Mouse (Mus musculus): Measurements from ENCODE around the gene Cdk5rap2. TPM values are rescaled to one million over a fixed set of nuclear protein-coding genes. Genes with fewer than 3 reads are reported as not detected.

Gene Cdk5rap2
- total and polyA plus RNA-seq, 3 experiments, result 10.5 to 15.4 TPM; not detected in 1

- no peaks in the 10 kb centered on the region for H3K4me1 ChIP-seq (ENCODE audit: control insufficient read depth in 1 of 2, insufficient read depth in 2 of 2, low read length in 2 of 2)
- TF ChIP-seq UBTF (IDR thresholded peaks at IDR 0.05; ENCODE audit: borderline replicate concordance, insufficient read depth, low read depth, low read length) (no peak), NELFE (IDR thresholded peaks at IDR 0.05; ENCODE audit: low read depth, low read length) (no peak), SMC3 (IDR thresholded peaks at IDR 0.05; ENCODE audit: low read depth, low read length) (no peak), E2F4 (IDR thresholded peaks at IDR 0.05; ENCODE audit: borderline replicate concordance, low read depth, low read length) (no peak), USF2 (IDR thresholded peaks at IDR 0.05; ENCODE audit: borderline replicate concordance in 1 of 2, insufficient read depth in 1 of 2, low read depth in 1 of 2, low read length in 2 of 2) (no peak), RCOR1 (IDR thresholded peaks at IDR 0.05; ENCODE audit: low read depth, low read length) (no peak), TAL1 (IDR thresholded peaks at IDR 0.05; ENCODE audit: low read length) (no peak), TCF12 (IDR thresholded peaks at IDR 0.05; ENCODE audit: low read depth, low read length) (no peak), ZC3H11A (IDR thresholded peaks at IDR 0.05; ENCODE audit: low read depth, low read length) (no peak), SIN3A (IDR thresholded peaks at IDR 0.05; ENCODE audit: low read length) (no peak), ELF1 (IDR thresholded peaks at IDR 0.05; ENCODE audit: low read depth, low read length) (no peak)
- H3K36me3 ChIP-seq (ENCODE audit: control insufficient read depth in 1 of 2, insufficient read depth in 2 of 2, low read length in 2 of 2), result no peaks in the 10 kb centered on the region; a peak in 2 of 4 replicates
- no peaks in the 10 kb centered on the region; the same call in 1 of the 2 replicates for H3K79me2 ChIP-seq (ENCODE audit: control insufficient read depth, insufficient read depth, low read length, poor library complexity)
- no peak overlapping the region for H3K9ac ChIP-seq (ENCODE audit: control insufficient read depth, low read depth, low read length, poor library complexity, severe bottlenecking)
- no peaks in the 10 kb centered on the region for H3K9me3 ChIP-seq (replicated peaks; ENCODE audit: insufficient read depth, low read length)
- no peaks in the 10 kb centered on the region for H3K27me3 ChIP-seq (ENCODE audit: control insufficient read depth in 1 of 2, insufficient read depth in 2 of 2, low read length in 2 of 2)
- DNase-seq (ENCODE audit: low read depth, low spot score), result no peak
- no peak overlapping the region for H3K27ac ChIP-seq (ENCODE audit: control insufficient read depth, low read depth, low read length)
- H3K4me3 ChIP-seq (ENCODE audit: control insufficient read depth in 1 of 2, insufficient read depth in 1 of 2, low read depth in 2 of 2, low read length in 2 of 2), result no peak overlapping the region
Observed at GRCm38 (mm10) chr4:70391073-70391472, 19.2 kb downstream of the Cdk5rap2 start.

- no peaks in the 10 kb centered on the region for H3K9me3 ChIP-seq (replicated peaks; ENCODE audit: insufficient read depth, low read length)
- H3K27me3 ChIP-seq (ENCODE audit: control insufficient read depth in 1 of 2, insufficient read depth in 2 of 2, low read length in 2 of 2), result no peaks in the 10 kb centered on the region
- H3K36me3 ChIP-seq (ENCODE audit: control insufficient read depth in 1 of 2, insufficient read depth in 2 of 2, low read length in 2 of 2), result no peaks in the 10 kb centered on the region
- H3K9ac ChIP-seq (ENCODE audit: control insufficient read depth, low read depth, low read length, poor library complexity, severe bottlenecking), result no peak overlapping the region
- TF ChIP-seq SIN3A (IDR thresholded peaks at IDR 0.05; ENCODE audit: low read length), result no peak
- TF ChIP-seq CHD2 (IDR thresholded peaks at IDR 0.05; ENCODE audit: low read length), result no peak
- DNase-seq (ENCODE audit: low read depth, low spot score), result no peak
- H3K4me1 ChIP-seq (ENCODE audit: control insufficient read depth in 1 of 2, insufficient read depth in 2 of 2, low read length in 2 of 2), result no peaks in the 10 kb centered on the region
- H3K79me2 ChIP-seq (ENCODE audit: control insufficient read depth, insufficient read depth, low read length, poor library complexity), result no peaks in the 10 kb centered on the region
- H3K4me3 ChIP-seq (ENCODE audit: control insufficient read depth in 1 of 2, insufficient read depth in 1 of 2, low read depth in 2 of 2, low read length in 2 of 2), result no peak overlapping the region
- no peak overlapping the region for H3K27ac ChIP-seq (ENCODE audit: control insufficient read depth, low read depth, low read length)
Observed at GRCm38 (mm10) chr4:70386206-70386605, 24.0 kb downstream of the Cdk5rap2 start.

DNA sequence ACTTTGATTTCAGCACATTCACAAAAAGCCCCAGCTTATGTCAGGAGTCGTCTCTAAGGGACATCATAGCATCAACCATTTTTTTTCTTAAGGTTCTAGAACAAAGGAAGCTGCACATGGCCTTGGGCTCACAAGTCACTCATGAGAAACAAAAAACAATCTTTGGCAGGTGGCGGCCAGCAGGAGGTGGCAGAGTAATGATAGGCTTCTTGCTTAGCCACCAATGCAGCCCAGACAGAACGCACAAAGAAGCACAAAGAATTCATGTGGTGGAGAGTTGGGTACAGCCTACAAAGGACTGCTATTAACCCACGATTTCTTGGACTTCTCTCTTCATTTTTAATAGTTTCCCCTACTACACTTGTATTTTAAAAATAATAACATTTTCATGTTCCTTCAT, 32.9 kb downstream of the Cdk5rap2 start:
- Histone ChIP-seq H3K27ac (ENCODE audit: control insufficient read depth, low read depth, low read length) (no peak overlapping the region), H3K79me2 (ENCODE audit: control insufficient read depth, insufficient read depth, low read length, poor library complexity) (no peaks in the 10 kb centered on the region), H3K4me1 (ENCODE audit: control insufficient read depth in 1 of 2, insufficient read depth in 2 of 2, low read length in 2 of 2) (no peaks in the 10 kb centered on the region), H3K9ac (ENCODE audit: control insufficient read depth, low read depth, low read length, poor library complexity, severe bottlenecking) (no peak overlapping the region), H3K9me3 (replicated peaks; ENCODE audit: insufficient read depth, low read length) (no peaks in the 10 kb centered on the region), H3K36me3 (ENCODE audit: control insufficient read depth in 1 of 2, insufficient read depth in 2 of 2, low read length in 2 of 2) (no peaks in the 10 kb centered on the region), H3K27me3 (ENCODE audit: control insufficient read depth in 1 of 2, insufficient read depth in 2 of 2, low read length in 2 of 2) (no peaks in the 10 kb centered on the region), H3K4me3 (ENCODE audit: control insufficient read depth in 1 of 2, insufficient read depth in 1 of 2, low read depth in 2 of 2, low read length in 2 of 2) (no peak overlapping the region)
- TF ChIP-seq MYB (IDR thresholded peaks at IDR 0.05; ENCODE audit: low read depth, low read length) (no peak), SMC3 (IDR thresholded peaks at IDR 0.05; ENCODE audit: low read depth, low read length) (no peak), POLR2A (IDR thresholded peaks at IDR 0.05; ENCODE audit: control insufficient read depth in 1 of 2, insufficient read depth in 1 of 2, low read depth in 1 of 2, low read length in 2 of 2, poor library complexity in 1 of 2) (no peak), NRF1 (IDR thresholded peaks at IDR 0.05; ENCODE audit: insufficient read depth, low read depth, low read length, poor library complexity, severe bottlenecking) (no peak), TBP (IDR thresholded peaks at IDR 0.05; ENCODE audit: low read depth, low read length) (no peak), ETS1 (IDR thresholded peaks at IDR 0.05; ENCODE audit: low read depth, low read length) (no peak), ZNF384 (IDR thresholded peaks at IDR 0.05; ENCODE audit: low read depth, low read length) (no peak), MEF2A (IDR thresholded peaks at IDR 0.05; ENCODE audit: extremely low read depth, insufficient replicate concordance, low read depth, low read length, poor library complexity, severe bottlenecking) (no peak), ZMIZ1 (IDR thresholded peaks at IDR 0.05; ENCODE audit: low read depth, low read length) (no peak), GABPA (IDR thresholded peaks at IDR 0.05; ENCODE audit: low read depth, low read length) (no peak), TCF12 (IDR thresholded peaks at IDR 0.05; ENCODE audit: low read depth, low read length) (no peak), KAT2A (conservative IDR thresholded peaks at IDR 0.05; ENCODE audit: low read depth, low read length) (no peak), USF1 (IDR thresholded peaks at IDR 0.05; ENCODE audit: low read depth, low read length) (no peak), RCOR1 (IDR thresholded peaks at IDR 0.05; ENCODE audit: low read depth, low read length) (no peak), SIN3A (IDR thresholded peaks at IDR 0.05; ENCODE audit: low read length) (no peak), MAX (IDR thresholded peaks at IDR 0.05; ENCODE audit: low read length) (no peak)
- DNase-seq (ENCODE audit: low read depth, low spot score), result no peak

Data from MEL (cell line).